Mouse (Mus musculus): Measurements from ENCODE around the gene Bms1.

Bms1 gene

GRCm38 (mm10) chr6:118366196-118366595 is 53.1 kb downstream of the Bms1 start:
- DNase-seq (ENCODE audit: low read depth, low spot score), result peak; percentile 69

- peak; percentile 79 for DNase-seq (ENCODE audit: low read depth, low spot score)
These were observed 53.5 kb downstream of the Bms1 start for GRCm38 (mm10) chr6:118365781-118366180.

GRCm38 (mm10) chr6:118350342-118350741 is 68.9 kb downstream of the Bms1 start:
- no peak for DNase-seq (ENCODE audit: low read depth, low spot score)

- DNase-seq (ENCODE audit: low read depth, low spot score), result no peak
These were observed 71.1 kb downstream of the Bms1 start for GRCm38 (mm10) chr6:118348186-118348585.

- DNase-seq (ENCODE audit: low read depth, low spot score), result no peak
These were observed 72.0 kb downstream of the Bms1 start for GRCm38 (mm10) chr6:118347291-118347690.

GRCm38 (mm10) chr6:118341861-118342485 is 77.3 kb downstream of the Bms1 start:
- no peak for DNase-seq (ENCODE audit: low read depth, low spot score)

GRCm38 (mm10) chr6:118337660-118338059 is 81.6 kb downstream of the Bms1 start:
- DNase-seq (ENCODE audit: low read depth, low spot score), result no peak

GRCm38 (mm10) chr6:118336541-118337480 is 82.5 kb downstream of the Bms1 start:
- DNase-seq (ENCODE audit: low read depth, low spot score), result no peak

GRCm38 (mm10) chr6:118335934-118336450 is 83.3 kb downstream of the Bms1 start:
- DNase-seq (ENCODE audit: low read depth, low spot score), result no peak

GRCm38 (mm10) chr6:118333861-118334260 is 85.4 kb downstream of the Bms1 start:
- DNase-seq (ENCODE audit: low read depth, low spot score), result no peak
